Mouse (Mus musculus) cerebellum, adult (tissue): Measurements from ENCODE around the gene Gnai3.
A peak's percentile ranks its signal among the peaks of the same experiment; 100 is the strongest.

ENCODE experiments used
- ATAC-seq: cut with Nextera tagmentation; 2 replicates; pipeline ENCODE4 v1.9.2; 2017; ENCODE audit warnings: mild to moderate bottlenecking, moderate library complexity, mixed read lengths; ENCODE audit not compliant: insufficient number of reproducible peaks, low FRiP score, low TSS enrichment

Gnai3 gene

DNA sequence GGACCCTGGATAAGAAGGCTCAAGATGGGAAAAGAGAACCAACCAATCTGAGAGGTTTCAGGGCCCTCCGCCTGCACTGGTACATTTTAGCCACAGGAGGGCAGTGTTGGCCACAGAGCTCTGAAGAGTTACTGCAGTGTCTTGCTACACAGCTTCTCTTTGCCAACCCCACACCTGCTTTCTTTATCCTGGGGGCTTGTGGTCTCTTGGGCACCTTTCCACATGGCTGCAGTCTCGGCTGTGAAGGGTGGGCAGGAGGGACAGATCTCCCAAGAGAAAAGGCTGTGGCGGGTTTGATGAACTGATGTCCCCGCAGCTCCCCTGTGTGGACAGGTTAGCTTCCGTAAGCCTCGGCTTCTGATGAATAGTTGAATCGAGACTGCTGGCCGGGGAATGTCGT lies 18.9 kb upstream of the Gnai3 start:
- peak; percentile 88 for ATAC-seq

DNA sequence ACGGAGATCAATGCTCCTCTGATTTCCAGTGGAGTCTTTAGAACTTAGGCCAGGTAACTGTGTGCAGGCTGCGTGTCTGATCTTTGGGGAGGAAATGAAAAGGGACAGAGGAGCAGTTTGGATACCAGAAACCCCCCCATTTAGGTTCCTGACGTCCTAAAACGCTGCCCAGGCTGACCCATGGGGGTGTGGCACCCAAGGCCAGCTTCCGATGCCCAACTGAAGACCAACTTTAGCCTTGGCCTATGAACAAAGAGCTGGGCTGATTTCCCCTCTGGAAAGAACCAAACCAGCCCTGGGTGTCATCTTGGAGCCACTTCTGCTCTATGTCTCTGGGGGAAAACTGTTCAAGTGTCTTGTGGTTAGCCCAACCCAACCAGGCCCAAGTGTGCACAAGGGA lies 18.1 kb upstream of the Gnai3 start:
- ATAC-seq, result no peak

DNA sequence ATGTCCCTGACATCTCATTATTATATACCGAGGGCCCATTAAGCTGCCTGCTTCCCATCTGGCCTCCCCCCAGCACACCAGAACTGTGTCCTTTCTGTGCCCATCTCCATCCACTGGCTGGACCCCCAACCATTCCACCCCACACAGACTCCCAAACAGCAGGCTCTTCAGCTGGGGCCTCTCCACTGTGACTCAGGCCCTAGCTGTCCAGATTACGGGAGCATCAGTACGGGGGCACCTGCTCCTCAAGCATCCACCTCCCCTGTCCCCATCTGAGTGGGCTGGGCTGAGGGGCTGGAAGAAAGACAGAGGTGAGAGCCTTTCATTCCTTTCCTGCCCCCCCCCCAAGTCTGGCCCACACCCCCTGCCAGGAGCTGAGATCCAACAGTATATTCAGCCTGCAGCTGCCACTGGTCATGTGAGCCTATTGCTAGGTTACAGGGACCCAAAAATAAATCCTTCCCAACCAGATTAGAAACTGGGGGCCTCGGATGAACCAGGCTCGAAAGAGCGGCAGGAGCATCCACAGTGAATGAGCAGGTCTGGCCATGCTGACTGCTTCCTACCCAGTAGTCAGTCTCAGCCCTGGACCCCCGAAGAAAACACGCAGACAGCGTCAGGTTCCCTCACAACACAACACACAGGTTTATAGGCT lies 12.6 kb upstream of the Gnai3 start:
- ATAC-seq, result no peak

DNA sequence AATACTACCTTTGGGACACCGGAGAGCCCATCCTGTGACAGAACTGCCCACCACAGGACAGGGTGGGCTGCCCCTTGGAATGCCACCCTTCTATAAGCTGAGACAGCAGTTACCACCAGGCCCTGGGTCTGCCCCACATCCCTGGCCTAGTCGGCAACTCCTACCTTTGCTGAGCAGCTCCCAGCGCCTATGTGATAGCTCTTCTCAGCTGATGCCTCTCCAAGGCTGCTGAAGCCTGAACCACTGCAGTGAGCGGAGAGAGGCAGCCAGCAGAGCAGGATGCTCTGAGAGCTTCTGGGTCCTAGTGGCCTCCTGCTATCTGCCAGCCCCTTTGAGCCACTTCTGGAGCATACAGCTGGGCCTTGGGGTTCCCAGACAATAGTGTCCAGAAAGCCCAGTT lies 8.7 kb upstream of the Gnai3 start, which contains the start of gene Gpr61:
Gene Gpr61 (minus strand): TSS at position 227 of the 400 bp plus-strand sequence.
- ATAC-seq, result peak; percentile 74

DNA sequence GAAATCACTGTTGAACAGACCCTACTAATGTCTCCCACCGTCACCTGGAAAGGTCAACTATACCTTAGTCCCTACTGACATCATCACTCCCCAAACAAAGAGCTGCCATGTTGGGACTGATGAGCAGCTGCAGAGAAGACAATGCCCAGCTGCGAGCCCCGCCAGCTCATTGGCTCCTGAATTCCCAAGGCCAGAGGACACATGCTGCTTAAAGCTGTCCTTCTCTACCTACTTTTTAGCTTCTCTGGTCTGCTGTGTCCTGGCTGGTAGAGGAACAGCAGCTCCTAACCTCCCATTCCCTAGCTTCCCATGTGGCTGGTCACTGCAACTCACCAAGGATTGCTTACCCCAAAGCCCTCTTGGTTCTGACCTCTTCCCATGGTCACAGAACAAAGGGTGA lies 6.3 kb upstream of the Gnai3 start:
- ATAC-seq, result no peak

DNA sequence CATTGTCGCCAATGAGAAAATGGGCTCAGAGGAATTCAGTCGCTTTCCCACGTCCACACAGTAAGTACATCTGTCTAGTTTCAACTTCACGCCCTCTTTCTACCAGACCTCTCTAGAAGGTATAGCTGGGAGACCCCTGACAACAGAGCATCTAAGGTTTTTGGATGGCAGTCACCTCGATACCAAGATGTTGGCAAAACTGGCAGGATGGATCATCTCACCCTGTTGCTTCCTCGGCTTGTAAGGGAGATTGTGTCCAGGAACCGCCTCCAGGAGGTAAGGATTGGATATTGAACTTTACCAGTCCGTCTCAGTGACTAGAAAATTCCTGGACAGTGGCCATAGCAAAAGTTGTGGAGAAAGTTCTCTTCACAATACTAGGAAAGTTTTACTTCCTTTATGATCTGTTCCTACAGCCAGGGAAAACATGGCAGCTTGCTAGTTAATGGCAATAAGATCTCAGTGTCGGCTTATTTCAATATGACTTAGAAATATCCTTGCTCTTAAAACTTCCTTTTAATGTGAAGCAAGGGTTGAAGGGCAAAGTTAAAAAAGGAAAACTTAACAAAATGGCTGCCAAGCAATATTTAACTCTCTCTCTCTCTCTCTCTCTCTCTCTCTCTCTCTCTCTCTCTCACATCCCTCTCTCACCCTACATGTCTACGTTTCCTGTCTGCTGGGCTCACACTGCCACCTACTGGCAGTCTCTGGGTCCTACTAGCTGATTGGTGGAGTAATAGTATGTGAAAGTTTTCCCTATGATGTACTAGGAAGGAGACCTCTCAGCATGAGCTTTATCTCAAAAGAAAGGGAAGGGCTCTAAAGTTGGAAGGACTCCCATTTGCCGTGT lies 1.7 kb upstream of the Gnai3 start:
- peak; percentile 65 for ATAC-seq

DNA sequence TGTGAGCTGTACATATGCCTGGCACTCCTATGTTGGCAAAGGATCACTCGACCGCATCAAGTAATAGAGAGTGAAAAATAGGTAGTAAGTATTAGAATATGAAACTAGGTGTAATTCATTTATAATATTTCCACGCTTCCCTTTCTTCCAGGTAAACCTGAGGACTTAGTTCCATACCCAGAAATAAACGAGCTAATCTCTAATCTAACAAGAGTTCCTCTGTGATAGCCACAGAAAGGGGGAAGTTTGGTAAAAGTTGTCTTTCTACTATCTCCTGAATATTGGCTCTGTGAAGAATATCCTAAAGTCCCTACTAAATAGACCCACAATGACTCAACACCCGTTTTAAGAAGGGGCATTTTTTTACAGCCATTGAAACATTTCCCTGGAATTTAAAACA lies 725 bp upstream of the Gnai3 start:
- ATAC-seq, result no peak

DNA sequence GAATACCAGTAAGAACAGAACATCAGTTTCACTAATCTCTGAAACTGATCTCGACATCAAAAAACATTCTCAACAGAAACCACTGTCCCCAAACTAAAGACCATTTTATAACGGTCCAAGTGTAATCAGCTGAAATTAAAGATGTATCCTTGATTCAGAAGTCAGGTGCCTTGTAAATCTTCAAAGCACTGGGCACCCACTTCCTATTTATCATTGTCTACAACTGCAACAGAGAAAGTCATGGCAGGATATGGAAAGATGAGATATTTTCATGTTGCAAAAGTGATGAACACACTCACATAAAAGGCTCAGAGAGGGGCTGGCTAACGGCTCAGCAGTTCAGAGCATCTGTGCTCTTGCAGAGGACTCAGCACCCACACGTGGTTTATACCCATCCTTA lies 5.2 kb downstream of the Gnai3 start:
- no peak for ATAC-seq

DNA sequence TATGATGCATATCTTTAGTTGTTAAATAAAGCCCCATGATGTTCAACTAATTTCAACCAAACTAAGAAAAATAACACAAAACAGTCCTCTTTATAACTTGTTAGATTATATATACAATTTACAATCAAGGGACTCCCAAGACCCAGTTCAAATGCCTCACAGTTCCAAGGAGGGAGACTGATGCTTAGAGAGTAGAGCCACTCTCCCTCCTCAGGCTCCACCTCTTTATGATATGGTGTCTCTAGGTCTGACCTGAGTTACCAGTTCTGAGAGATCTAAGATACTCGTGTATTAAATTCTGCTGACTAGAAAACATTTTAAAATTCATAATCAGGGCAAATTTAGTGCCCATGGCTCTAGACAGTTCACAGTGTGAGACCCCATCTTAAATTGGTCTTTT lies 6.8 kb downstream of the Gnai3 start:
- no peak for ATAC-seq

DNA sequence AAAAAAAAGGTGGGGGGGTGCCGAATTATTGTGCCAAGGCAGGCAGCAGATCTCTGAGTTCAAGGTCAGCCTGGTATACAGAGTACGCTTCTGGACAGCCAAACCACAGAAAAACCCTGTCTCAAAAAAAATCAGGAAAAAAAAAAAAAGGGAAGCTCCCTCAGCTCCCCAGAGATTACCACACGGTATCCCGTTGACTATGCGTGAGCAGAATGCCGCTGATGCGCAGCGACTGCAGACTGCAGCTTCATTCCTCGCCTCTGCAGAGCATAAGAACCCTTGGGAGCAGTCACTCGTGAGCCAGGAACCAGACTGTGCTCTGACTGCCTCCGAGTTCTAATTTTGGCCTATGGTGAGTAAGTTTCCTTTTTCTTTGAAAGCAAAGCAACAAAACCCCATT lies 11.2 kb downstream of the Gnai3 start:
- ATAC-seq, result no peak

DNA sequence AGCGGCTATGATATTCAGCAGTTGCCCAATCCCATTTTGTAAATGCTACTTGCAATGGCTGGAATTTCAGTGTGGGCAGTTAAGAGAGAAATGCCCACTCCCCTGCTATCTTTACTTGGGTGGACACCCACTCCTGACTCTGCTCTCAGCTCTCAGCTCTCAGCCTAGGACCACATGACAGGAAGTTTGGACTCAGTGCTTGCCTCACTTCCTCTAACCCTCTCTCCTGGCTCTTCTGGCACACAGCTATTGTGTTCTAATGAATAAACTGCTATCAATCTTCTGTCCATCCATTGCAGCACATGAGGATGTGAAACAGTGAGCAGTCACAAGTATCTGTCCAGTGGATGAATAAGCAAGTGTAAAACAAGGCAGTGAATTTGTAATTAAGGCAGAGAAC lies 13.5 kb downstream of the Gnai3 start:
- ATAC-seq, result no peak

DNA sequence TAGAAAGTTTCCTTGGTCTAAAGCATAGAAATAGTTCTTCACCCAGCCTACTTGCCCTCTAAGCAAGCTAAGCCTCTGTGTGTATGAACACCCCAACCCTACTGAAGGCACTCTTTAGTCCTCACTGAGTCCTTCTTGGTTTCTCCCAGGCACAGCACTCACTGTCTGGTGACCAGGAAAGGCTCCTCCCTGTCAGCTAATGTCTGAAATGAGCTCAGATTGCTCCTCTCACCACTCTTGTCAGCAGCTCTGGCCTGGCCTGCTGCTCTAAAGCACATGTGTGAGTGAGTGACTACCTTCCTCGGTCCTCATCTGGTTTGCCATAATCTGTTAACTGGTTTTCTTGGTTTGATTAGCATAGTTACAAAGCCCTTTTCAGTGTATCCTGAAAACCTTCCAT lies 14.1 kb downstream of the Gnai3 start:
- no peak for ATAC-seq

DNA sequence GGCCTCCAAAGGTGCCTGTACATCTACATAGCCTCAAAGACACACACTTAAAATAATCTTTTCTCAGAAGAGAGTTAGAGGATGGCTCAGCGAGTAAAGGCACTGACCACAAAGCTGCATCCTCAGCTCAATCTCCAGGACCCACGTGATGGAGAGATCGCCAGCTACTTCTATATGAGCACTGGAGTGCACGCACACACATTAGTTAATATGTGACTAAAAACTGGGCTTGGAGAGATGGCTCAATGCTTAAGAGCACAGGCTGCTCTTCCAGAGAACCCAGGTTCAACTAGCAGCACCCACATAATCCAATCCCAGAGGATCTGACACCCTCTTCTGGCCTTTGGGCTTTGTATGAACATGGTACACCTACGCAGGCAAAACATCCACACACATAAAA lies 14.7 kb downstream of the Gnai3 start:
- ATAC-seq, result no peak

DNA sequence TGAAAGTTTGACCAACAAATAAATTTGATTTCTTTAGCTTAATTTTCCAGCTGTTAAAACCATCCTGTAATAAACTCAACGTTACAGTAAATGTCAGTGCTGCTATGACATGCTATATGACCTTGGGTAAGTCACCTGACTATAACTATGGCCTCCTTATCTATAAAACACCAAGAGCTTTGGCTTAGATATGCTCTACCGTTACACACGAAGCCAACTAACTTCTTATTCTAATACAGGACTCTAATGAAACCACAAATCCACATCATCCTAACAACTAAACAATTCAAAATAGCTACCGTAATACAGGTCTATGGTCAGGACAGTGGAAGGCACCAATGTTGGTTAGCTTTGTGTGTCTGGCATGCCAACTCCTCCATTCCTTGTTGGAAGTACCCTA lies 16.1 kb downstream of the Gnai3 start:
- ATAC-seq, result no peak

DNA sequence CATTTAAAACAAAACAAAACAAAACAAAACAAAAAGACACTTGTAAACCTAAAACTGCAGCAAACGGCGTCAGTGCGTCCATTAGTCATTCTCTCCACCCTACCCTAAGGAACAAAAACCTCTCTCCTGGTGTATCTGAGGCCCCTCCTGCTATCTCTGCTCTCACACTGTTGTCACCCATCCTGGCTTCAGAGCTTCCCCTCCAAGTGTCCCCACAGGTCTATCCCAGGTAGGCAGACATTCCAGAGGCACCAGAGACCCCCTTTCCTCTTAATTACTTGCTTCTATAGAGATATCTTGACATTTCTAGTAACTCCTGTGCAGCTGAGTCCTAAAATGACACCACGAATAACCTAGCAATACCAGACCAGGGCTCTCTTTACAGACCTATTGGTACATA lies 16.6 kb downstream of the Gnai3 start:
- ATAC-seq, result no peak

DNA sequence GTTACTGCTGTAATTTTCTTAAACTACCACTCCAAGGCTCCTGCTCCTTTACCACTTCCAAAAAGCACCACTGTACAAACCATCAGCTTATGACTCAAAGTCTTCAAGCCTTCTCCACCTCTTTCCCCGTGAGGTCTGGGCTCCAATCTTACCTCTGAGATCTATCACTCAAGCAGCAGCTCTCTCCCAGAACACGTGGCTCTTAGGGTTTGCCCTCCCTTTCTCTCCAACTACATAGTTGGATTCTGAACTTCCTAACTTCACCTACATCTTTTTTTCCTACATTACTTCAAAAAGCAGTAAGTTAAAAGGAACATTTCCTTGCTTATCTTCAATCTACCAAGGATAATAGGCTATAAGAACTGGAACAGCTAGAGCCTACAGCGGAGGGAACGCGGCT lies 17.4 kb downstream of the Gnai3 start:
- ATAC-seq, result no peak

DNA sequence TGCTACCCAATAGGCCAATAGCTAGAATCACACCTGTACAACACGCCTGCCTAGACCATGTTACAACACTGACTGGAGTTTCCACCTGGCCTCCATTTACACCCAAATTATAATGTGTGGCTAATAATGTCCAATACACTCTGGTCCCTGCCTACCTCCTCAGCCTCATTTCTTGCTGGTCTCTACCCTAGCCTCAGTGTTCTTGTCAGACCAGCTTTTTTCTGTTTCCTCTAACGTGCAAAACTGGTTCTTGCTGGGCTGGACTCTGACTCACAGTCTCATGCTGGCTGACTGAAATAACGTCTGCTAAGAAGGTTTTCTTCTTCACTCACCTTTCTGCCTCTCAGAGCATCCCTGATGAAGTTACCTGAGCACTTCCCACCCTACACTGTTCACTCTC lies 19.6 kb downstream of the Gnai3 start:
- ATAC-seq, result no peak

DNA sequence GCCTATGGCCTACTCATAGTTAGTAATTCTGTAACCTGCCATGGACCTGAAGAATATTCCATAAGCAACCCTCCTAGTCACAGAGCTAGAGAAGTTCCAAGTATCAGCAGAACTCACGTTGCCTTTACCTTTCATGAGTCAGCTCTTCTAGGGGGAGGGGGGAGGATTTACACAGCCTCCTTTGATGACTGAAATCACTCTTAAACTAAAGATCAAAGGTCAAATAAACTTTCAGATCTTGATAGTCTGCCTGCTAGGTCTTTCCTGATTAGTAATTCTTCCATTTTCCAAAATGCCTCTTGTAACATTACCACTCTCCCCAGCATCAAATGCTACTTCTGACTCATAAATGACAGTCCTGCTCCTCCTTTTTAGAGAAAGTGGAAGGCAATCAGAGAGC lies 21.8 kb downstream of the Gnai3 start:
- ATAC-seq, result no peak

DNA sequence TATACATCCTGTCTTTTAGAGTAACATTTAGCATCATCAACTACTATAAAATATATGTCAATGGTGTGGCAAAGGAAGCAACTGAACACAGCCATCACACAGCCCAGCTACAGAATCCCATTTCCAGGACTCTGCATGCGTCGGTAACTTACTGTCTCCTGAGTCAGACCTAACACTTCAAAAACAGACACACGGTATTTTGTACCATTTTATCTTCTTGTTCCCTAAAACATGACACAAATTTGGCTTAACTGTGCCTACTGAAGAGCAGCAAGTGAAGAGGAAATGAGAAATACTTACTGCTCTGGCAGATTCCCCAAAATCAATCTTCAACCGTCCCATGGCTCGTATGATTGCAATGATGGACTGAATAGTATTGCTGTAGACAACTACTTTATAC lies 22.7 kb downstream of the Gnai3 start:
- ATAC-seq, result no peak

DNA sequence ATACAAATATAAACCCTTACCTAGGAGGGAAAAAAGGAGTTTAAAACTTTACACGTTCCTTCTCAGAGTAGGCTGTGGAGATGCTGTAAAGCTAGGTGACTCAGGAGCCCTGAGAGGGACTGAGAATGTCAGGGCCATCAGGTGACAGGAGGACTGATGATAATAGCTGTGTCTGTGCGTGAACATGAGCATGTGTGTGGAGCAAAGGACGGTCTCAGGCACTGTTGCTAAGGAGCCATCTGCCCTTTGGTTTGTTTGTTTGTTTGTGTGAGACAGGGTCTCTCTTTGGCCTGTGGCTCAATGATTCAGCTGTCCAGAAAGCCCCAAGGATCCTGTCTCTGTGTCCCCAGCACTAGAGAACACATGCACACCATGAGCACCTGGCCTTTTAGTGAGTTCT lies 24.8 kb downstream of the Gnai3 start:
- ATAC-seq, result no peak

DNA sequence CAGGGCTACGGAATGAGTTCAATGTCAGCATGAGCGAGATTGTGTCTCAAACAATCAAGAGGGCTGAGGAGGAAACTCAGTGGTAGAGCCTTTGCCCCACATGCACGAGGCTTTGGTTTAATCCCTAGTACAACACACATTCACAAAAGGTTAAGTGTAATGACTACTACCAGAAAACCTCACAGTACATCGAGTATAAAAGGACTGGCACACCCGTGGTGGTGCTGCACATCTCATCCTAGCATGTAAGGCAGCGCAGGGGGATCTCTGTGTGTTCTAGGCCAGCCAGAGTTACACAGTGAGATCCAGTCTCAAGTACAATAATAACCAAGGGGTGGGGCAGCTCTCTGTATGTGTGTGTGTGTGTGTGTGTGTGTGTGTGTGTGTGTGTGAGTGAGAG lies 28.5 kb downstream of the Gnai3 start:
- no peak for ATAC-seq
